Mouse (Mus musculus): ENCODE measurements at regions not wholly inside any gene's neighbourhood (a gene's known extent, or its start where the extent isn't known, plus 50 kb on each side); places are given as distances from the start of the nearest gene placed in this dataset.

DNA sequence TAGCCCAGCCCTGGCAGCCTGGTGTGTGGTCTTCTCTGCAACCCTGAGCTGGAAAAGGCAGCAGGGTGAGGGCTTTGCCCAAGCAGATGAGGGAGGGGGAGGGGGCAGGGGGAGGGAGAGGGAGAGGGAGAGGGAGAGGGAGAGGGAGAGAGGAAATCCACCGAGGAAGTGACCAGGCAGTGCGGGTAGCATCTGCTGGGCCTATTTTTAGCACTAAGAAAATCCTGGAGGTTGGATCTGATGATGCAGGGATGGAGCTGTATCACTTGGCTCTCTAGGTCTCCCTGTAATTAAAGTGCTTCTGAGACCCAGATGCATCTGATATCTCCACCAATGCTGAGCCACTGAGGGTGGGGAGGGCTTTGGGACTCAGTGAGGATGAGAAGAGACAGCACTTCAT, 61.2 kb upstream of the Atxn1 start:
- H3K36me3 ChIP-seq (ENCODE audit: insufficient read depth, low read length), result no peaks in the 10 kb centered on the region
- no peak for DNase-seq (ENCODE audit: low spot score)
- WGBS, result 21% methylated on average over 2 of the region's 2 CpGs
- no peak overlapping the region for H3K4me3 ChIP-seq (replicated peaks; ENCODE audit: low read depth, low read length)
- no peak overlapping the region for H3K27ac ChIP-seq
- H3K4me1 ChIP-seq (replicated peaks; ENCODE audit: insufficient read depth, low read length), result no peaks in the 10 kb centered on the region
- no peak overlapping the region for H3K9ac ChIP-seq (ENCODE audit: low read depth, low read length)
- no peaks in the 10 kb centered on the region for H3K27me3 ChIP-seq (ENCODE audit: insufficient read depth, low read length)
- no peak for TF ChIP-seq CTCF (IDR thresholded peaks at IDR 0.05; ENCODE audit: low read depth)
- no peaks in the 10 kb centered on the region for H3K9me3 ChIP-seq (replicated peaks; ENCODE audit: low read length)
- ATAC-seq (replicated peaks; ENCODE audit: low FRiP score, low read depth), result no peak
- H3K4me2 ChIP-seq (ENCODE audit: low read length), result no peak overlapping the region

DNA sequence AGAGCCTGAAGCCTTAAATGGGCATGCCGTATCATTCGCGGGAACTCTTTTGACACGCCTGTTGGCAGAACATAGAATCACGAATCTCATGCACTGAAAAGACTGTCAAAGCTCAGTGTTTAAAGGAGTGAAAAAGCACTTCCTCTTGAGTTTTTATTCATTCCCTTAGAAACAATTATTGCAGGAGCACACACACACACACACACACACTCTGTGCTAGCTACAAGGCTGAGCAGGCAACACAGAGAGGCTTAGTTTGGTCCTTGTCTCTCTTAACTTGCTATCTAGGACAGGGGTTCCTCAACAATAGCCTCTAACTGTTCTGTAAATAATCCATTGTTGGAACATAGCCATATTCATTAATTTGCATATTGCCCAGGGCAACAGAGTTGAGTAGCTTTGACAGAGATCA, 58.8 kb upstream of the Atxn1 start:
- Histone ChIP-seq H3K36me3 (ENCODE audit: insufficient read depth, low read length) (no peaks in the 10 kb centered on the region), H3K4me2 (ENCODE audit: low read length) (no peak overlapping the region), H3K27me3 (ENCODE audit: insufficient read depth, low read length) (no peaks in the 10 kb centered on the region), H3K4me1 (replicated peaks; ENCODE audit: insufficient read depth, low read length) (no peaks in the 10 kb centered on the region), H3K4me3 (replicated peaks; ENCODE audit: low read depth, low read length) (no peak overlapping the region), H3K9me3 (replicated peaks; ENCODE audit: low read length) (no peaks in the 10 kb centered on the region), H3K27ac (no peak overlapping the region), H3K9ac (ENCODE audit: low read depth, low read length) (no peak overlapping the region)
- WGBS, result 71% methylated on average over 5 of the region's 5 CpGs
- DNase-seq (ENCODE audit: low spot score) (no peak), ATAC-seq (replicated peaks; ENCODE audit: low FRiP score, low read depth) (no peak)
- TF ChIP-seq CTCF (IDR thresholded peaks at IDR 0.05; ENCODE audit: low read depth), result no peak

DNA sequence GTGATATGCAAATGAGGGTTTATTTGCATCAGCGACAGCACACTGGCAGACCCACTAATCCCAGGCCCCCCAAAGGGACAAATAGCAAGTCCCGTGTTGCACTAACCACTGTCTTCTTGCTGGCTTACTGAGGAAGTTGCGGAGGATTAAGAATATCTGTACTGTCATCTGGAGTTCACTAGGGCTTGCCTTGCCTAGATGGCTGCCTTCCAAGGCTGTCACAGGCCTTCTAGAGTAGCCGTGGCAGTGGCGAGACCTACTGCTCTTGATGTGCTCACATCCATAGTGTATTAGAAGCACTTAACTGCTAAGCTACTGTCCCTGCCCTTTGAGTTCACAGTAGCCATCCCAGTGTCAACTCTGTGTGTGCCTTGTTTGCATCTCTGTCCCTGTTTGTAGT, 58.4 kb upstream of the Atxn1 start:
- Histone ChIP-seq H3K4me2 (ENCODE audit: low read length) (no peak overlapping the region), H3K9me3 (replicated peaks; ENCODE audit: low read length) (no peaks in the 10 kb centered on the region), H3K4me1 (replicated peaks; ENCODE audit: insufficient read depth, low read length) (no peaks in the 10 kb centered on the region), H3K27ac (no peak overlapping the region), H3K36me3 (ENCODE audit: insufficient read depth, low read length) (no peaks in the 10 kb centered on the region), H3K27me3 (ENCODE audit: insufficient read depth, low read length) (no peaks in the 10 kb centered on the region), H3K9ac (ENCODE audit: low read depth, low read length) (no peak overlapping the region), H3K4me3 (replicated peaks; ENCODE audit: low read depth, low read length) (no peak overlapping the region)
- ATAC-seq (replicated peaks; ENCODE audit: low FRiP score, low read depth), result no peak
- 43% methylated on average over 5 of the region's 5 CpGs for WGBS
- no peak for DNase-seq (ENCODE audit: low spot score)
- TF ChIP-seq CTCF (IDR thresholded peaks at IDR 0.05; ENCODE audit: low read depth), result no peak

DNA sequence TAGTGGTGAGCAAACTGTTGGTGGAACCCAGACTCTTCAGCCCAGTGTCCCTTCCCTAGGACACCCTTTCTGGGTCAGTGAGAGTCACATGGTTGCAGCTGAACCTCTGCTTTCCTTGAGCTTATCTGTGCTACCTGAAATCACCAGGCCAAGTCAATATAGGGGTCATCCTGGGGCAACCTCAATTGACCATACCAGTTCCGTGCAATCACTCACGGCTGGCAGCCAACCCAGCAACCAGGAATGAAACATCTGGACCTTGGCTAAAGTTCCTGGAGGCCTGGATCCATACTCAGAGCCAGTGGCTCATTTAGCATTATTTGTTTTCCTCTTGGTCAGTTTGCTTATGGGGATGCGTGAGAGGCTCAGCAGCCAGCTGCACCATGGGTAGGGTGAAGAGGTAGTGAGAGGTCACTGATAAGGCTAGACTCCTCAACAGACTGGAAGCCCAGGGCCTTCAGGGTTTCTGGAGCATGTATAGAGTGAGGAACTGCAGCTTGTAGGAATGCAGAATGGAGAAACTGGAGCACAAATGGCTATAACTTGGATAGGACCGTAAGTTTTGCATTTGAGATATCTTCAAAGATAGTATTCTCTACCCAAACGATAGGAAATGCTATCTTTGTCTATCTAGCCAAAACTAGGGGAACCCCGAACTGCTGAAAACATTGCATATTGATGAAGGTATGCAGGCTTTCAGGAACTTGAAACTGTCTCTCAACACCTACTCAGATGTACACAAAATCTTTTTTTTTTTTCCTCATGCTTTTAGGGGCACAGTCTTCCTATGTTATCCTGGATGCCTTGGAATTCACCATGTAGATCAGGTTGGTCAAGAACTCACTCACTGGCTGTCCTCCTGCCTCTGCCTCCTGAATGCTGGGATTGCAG, 56.4 kb upstream of the Atxn1 start:
- Histone ChIP-seq H3K4me1 (replicated peaks; ENCODE audit: insufficient read depth, low read length) (no peaks in the 10 kb centered on the region), H3K9me3 (replicated peaks; ENCODE audit: low read length) (no peaks in the 10 kb centered on the region), H3K9ac (ENCODE audit: low read depth, low read length) (no peak overlapping the region), H3K4me3 (replicated peaks; ENCODE audit: low read depth, low read length) (no peak overlapping the region), H3K4me2 (ENCODE audit: low read length) (no peak overlapping the region), H3K27me3 (ENCODE audit: insufficient read depth, low read length) (no peaks in the 10 kb centered on the region), H3K36me3 (ENCODE audit: insufficient read depth, low read length) (no peaks in the 10 kb centered on the region), H3K27ac (no peak overlapping the region)
- ATAC-seq (replicated peaks; ENCODE audit: low FRiP score, low read depth) (no peak), DNase-seq (ENCODE audit: low spot score) (no peak)
- WGBS, result 81% methylated on average over 6 of the region's 6 CpGs
- TF ChIP-seq CTCF (IDR thresholded peaks at IDR 0.05; ENCODE audit: low read depth), result no peak

DNA sequence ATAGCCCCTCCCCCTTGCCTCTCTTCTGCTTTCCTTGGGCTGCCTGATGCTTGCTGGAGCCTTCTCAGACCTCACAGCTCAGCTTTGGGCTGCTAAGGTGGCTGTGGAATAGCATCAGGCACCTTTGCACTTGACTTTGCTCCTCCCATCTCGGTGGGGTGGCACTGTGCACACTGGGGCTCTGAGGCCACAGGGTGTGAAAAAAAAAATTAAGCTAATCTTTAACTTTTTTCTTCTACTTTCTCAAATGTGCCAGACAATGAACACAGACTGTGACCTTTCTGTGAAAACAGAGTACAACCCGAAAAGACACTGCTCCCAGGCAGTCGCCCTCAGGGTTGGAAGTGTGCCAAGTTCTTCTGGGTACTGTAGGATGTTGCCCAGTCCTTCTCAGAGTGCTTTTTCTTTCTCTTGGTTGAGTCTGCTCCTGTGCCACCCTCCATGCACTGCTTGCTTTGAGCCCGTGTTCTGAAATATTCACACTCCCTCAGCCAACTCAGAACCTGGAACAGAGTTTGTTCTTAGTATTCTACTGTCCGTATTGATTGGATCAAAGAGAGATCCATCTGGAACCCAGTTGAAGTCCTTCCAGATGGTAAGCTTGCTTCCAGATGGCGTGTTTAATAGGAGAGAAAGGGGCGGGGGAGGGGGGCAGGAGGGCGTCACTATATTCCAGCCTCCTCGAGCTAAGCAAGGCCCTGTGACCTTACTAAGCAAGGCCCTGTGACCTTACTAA, 54.8 kb upstream of the Atxn1 start:
- no peaks in the 10 kb centered on the region for H3K4me1 ChIP-seq (replicated peaks; ENCODE audit: insufficient read depth, low read length)
- no peak overlapping the region for H3K4me2 ChIP-seq (ENCODE audit: low read length)
- WGBS, result 34% methylated on average over 9 of the region's 9 CpGs
- no peaks in the 10 kb centered on the region for H3K9me3 ChIP-seq (replicated peaks; ENCODE audit: low read length)
- H3K36me3 ChIP-seq (ENCODE audit: insufficient read depth, low read length), result no peaks in the 10 kb centered on the region
- no peaks in the 10 kb centered on the region for H3K27me3 ChIP-seq (ENCODE audit: insufficient read depth, low read length)
- peak; percentile 50 for DNase-seq (ENCODE audit: low spot score)
- ATAC-seq (replicated peaks; ENCODE audit: low FRiP score, low read depth), result peak; percentile 94
- no peak overlapping the region for H3K4me3 ChIP-seq (replicated peaks; ENCODE audit: low read depth, low read length)
- peak overlapping the region; percentile 75 for H3K27ac ChIP-seq
- no peak overlapping the region for H3K9ac ChIP-seq (ENCODE audit: low read depth, low read length)
- no peak for TF ChIP-seq CTCF (IDR thresholded peaks at IDR 0.05; ENCODE audit: low read depth)

DNA sequence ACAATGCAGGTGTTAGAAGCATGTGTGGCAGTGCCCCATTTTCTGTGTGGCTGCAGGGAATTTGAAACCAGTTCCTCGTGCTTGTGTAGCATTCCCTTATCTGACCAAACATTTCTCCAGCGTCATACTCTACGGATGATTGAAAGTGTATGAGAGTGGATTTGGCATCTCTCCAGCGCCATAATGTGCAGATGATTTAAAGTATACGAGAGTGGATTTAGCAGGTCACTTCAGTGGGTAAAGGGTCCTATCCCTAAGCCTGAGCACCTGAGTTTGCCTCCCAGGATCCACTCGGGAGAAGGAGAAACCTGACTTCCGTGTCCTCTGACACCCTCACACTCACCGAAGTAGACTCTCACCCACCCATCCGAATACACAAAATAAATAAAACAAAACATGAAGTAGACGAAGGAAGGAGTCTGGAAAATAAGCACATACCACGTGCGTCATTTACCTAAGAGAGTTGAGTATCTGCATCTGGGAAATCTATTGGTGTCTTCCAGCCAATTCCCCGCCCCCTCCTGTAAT, 54.2 kb upstream of the Atxn1 start:
- WGBS, result 47% methylated on average over 13 of the region's 13 CpGs
- H3K27ac ChIP-seq, result peak overlapping the region; percentile 75; the same call in 1 of the 2 replicates

More for the DNA sequence above, 54.2 kb upstream of the Atxn1 start:
- Histone ChIP-seq H3K9ac (ENCODE audit: low read depth, low read length) (no peak overlapping the region), H3K27me3 (ENCODE audit: insufficient read depth, low read length) (no peaks in the 10 kb centered on the region), H3K4me2 (ENCODE audit: low read length) (no peak overlapping the region), H3K36me3 (ENCODE audit: insufficient read depth, low read length) (no peaks in the 10 kb centered on the region), H3K4me1 (replicated peaks; ENCODE audit: insufficient read depth, low read length) (no peaks in the 10 kb centered on the region), H3K9me3 (replicated peaks; ENCODE audit: low read length) (no peaks in the 10 kb centered on the region), H3K4me3 (replicated peaks; ENCODE audit: low read depth, low read length) (no peak overlapping the region)
- ATAC-seq (replicated peaks; ENCODE audit: low FRiP score, low read depth) (peak; percentile 16; the same call in 1 of the 2 replicates), DNase-seq (ENCODE audit: low spot score) (no peak)
- TF ChIP-seq CTCF (IDR thresholded peaks at IDR 0.05; ENCODE audit: low read depth), result no peak

Measured in kidney, postnatal 0 days (tissue).